Mouse (Mus musculus) stomach, embryonic 16.5 days (tissue): ENCODE measurements around the gene Bid. TPM values are rescaled to one million over a fixed set of nuclear protein-coding genes. Genes with fewer than 3 reads are reported as not detected.
"Not testable (repeated sequence)": the region's sequence is repeated elsewhere in the genome, so short reads cannot be mapped to it uniquely, and the experiment has no call there.

ENCODE experiments used
- ATAC-seq: fragments of 200-750 bp; cut with Nextera tagmentation; 2 replicates; pipeline ENCODE4 v1.8.0; 2017; ENCODE audit warnings: moderate number of reproducible peaks, moderate TSS enrichment; ENCODE audit not compliant: insufficient read depth, low FRiP score
- H3K27ac ChIP-seq: fragments of 300-500 bp; sonication (generic); 2 replicates; pipeline ENCODE4 v1.5.1; 2014; ENCODE audit warnings: low read length
- H3K27me3 ChIP-seq: fragments of 300-500 bp; sonication (generic); 2 replicates; pipeline ENCODE4 v1.6.1; 2014; ENCODE audit warnings: low read length, control low read depth, mixed read lengths; ENCODE audit not compliant: control insufficient read depth, insufficient read depth
- H3K36me3 ChIP-seq: fragments of 300-500 bp; sonication (generic); 2 replicates; pipeline ENCODE4 v1.6.1; 2014; ENCODE audit warnings: low read length; ENCODE audit not compliant: control insufficient read depth, insufficient read depth
- H3K4me1 ChIP-seq: fragments of 300-500 bp; sonication (generic); 2 replicates; pipeline ENCODE4 v1.6.1; 2014; ENCODE audit warnings: low read length, control low read depth, mixed read lengths; ENCODE audit not compliant: control insufficient read depth, insufficient read depth
- H3K4me2 ChIP-seq: fragments of 300-500 bp; sonication (generic); 2 replicates; pipeline ENCODE4 v1.6.1; 2014; ENCODE audit warnings: low read depth, low read length, mixed read lengths
- H3K4me3 ChIP-seq: fragments of 300-500 bp; sonication (generic); replicated peaks from 2 replicates; pipeline ENCODE4 v1.5.1; 2014; ENCODE audit warnings: mild to moderate bottlenecking, low read length
- H3K9ac ChIP-seq: fragments of 300-500 bp; sonication (generic); 2 replicates; pipeline ENCODE4 v1.6.1; 2014; ENCODE audit warnings: low read length
- H3K9me3 ChIP-seq: fragments of 300-500 bp; sonication (generic); replicated peaks from 2 replicates; pipeline ENCODE4 v1.6.1; 2016; ENCODE audit warnings: low read length, control low read depth; ENCODE audit not compliant: control insufficient read depth
- WGBS: fragments of 180-500 bp; shearing (Covaris S2); extraction: QIAGEN DNeasy Blood & Tissue Kit; methylation state at CpG from one replicate; pipeline ENCODE4 v1.1.7; 2014; 5-methylcytosine and 5-hydroxymethylcytosine counted together
- polyA plus RNA-seq: library from polyadenylated mRNA; unstranded; fragments of >200 nt; fragmentation: Nextera tagmentation; extraction: Ambion mirVana; gene quantifications from 2 replicates; pipeline ENCODE4 v1.2.1, GENCODE M21; 2015

Bid gene
- polyA plus RNA-seq, 1 experiment from 2014 or later, result 20.7 TPM

GRCm38 (mm10) chr6:120927765-120928164 is 11.1 kb upstream of the Bid start:
- no peaks in the 10 kb centered on the region for H3K4me1 ChIP-seq
- H3K9me3 ChIP-seq, result no peaks in the 10 kb centered on the region
- 77% methylated on average over 3 of the region's 3 CpGs for WGBS
- H3K27me3 ChIP-seq, result no peaks in the 10 kb centered on the region
- no peak overlapping the region for H3K4me2 ChIP-seq
- H3K36me3 ChIP-seq, result no peaks in the 10 kb centered on the region
- no peak overlapping the region for H3K27ac ChIP-seq
- ATAC-seq, result no peak
- no peak overlapping the region for H3K4me3 ChIP-seq
- no peak overlapping the region for H3K9ac ChIP-seq

- WGBS, result 40% methylated on average over 2 of the region's 2 CpGs
- no peaks in the 10 kb centered on the region for H3K27me3 ChIP-seq
These were observed 10.2 kb upstream of the Bid start for GRCm38 (mm10) chr6:120926880-120927279.

DNA sequence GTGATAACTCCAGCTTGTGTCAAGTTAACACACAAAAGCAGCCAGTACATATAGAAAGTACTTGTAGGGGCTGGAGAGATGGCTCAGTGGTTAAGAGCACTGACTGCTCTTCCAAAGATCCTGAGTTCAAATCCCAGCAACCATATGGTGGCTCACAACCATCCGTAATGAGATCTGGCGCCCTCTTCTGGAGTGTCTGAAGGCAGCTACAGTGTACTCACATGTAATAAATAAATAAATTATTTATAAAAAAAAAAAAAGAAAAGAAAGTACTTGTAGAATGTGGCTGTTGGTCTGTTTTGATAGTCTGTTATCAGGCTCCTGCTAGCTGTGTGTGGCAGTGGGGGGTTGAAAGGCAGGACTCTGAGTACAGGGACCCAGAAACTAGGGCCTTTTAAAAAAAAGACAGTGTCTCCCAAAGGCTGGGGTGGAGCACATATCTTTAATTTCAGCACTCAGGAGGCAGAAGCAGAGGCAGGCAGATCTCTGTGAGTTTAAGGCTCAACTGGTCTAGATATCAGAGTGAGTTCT is 8.2 kb upstream of the Bid start:
- H3K27me3 ChIP-seq, H3K27ac ChIP-seq, ATAC-seq, H3K4me2 ChIP-seq, H3K4me1 ChIP-seq, H3K36me3 ChIP-seq, H3K9me3 ChIP-seq, H3K9ac ChIP-seq, H3K4me3 ChIP-seq: not testable (repeated sequence)
- WGBS, result 82% methylated on average over 2 of the region's 2 CpGs

More at GRCm38 (mm10) chr6:120926880-120927279, 10.2 kb upstream of the Bid start:
- no peak overlapping the region for H3K4me3 ChIP-seq
- no peak overlapping the region for H3K9ac ChIP-seq
- H3K4me2 ChIP-seq, result no peak overlapping the region
- no peaks in the 10 kb centered on the region for H3K4me1 ChIP-seq
- no peaks in the 10 kb centered on the region for H3K36me3 ChIP-seq
- H3K9me3 ChIP-seq, result no peaks in the 10 kb centered on the region
- H3K27ac ChIP-seq, result no peak overlapping the region
- ATAC-seq, result no peak

DNA sequence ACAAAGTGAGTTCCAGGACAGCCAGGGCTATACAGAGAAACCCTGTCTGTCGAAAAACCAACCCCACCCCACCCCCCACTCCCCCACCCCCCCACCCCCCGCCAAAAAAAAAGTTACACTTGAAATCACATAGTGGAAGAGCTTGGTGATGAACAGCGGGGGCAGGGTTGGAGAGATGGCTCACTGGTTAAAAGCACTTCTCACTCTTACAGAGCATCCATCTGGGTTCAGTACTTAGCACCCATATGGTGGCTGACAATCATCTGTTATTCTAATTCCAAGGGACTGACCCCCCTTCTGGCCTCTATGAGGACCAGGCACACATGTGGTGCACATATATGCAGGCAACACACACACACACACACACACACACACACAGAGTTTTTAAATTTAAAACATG is 1.3 kb upstream of the Bid start:
- WGBS, result 64% methylated on average over 3 of the region's 3 CpGs

GRCm38 (mm10) chr6:120916972-120917881 is 574 bp upstream of the Bid start:
- WGBS, result 22% methylated on average over 10 of the region's 14 CpGs
- peak overlapping the region; percentile 69 for H3K4me3 ChIP-seq
- H3K4me2 ChIP-seq, result peak overlapping the region; percentile 92
- H3K36me3 ChIP-seq, H3K9me3 ChIP-seq, ATAC-seq, H3K27ac ChIP-seq, H3K27me3 ChIP-seq: not testable (repeated sequence)
- H3K9ac ChIP-seq, result peak overlapping the region; percentile 77
- peaks cover 13% of the 10 kb centered on the region for H3K4me1 ChIP-seq

More for the DNA sequence above, 1.3 kb upstream of the Bid start:
- H3K9ac ChIP-seq, result no peak overlapping the region
- no peak overlapping the region for H3K4me2 ChIP-seq
- H3K9me3 ChIP-seq, result no peaks in the 10 kb centered on the region
- no peaks in the 10 kb centered on the region for H3K36me3 ChIP-seq
- no peak overlapping the region for H3K27ac ChIP-seq
- no peak overlapping the region for H3K4me3 ChIP-seq
- no peaks in the 10 kb centered on the region for H3K27me3 ChIP-seq
- no peak for ATAC-seq
- H3K4me1 ChIP-seq, result peaks cover 13% of the 10 kb centered on the region

GRCm38 (mm10) chr6:120915649-120915975 is 1.0 kb downstream of the Bid start:
- no peaks in the 10 kb centered on the region for H3K36me3 ChIP-seq

DNA sequence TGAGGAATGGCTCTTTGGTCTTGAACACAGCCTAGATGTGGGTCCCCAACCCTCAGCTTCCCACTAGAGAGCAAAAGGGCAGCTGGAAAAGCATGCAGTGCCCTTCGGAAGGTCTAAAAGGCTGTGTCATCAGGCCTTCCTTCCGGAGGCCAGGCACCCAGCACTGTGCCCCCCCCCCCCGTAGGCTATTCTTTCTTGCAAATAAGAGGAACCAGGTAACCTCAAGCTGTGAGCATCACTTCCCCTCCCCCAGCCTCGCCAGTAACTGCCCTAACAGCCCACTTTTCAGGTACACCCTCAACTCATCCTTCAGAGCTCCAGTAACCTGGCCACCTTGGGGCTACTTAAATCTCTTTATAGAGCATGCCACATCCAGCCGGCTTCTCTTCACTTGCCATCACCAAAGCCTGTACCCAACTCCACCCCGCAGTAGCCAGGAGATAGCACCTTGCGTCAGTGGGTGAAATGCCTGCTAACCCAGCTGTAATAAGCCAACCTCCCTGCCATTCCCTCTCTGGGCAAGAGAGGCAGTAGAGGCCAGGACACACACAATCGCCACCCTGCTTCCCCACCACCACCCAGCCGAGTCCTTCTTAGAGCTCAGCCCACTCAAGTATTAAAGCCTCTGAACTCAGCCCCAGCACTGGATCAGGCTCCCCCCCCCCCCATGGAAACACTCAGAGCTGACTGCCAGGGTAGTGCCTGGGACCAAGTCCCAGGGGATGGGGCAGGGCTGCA is 1.6 kb downstream of the Bid start:
- no peak for ATAC-seq
- Histone ChIP-seq H3K9me3 (no peaks in the 10 kb centered on the region), H3K36me3 (no peaks in the 10 kb centered on the region), H3K9ac (no peak overlapping the region), H3K27me3 (no peaks in the 10 kb centered on the region), H3K4me2 (peak overlapping the region; percentile 92; the same call in 1 of the 2 replicates), H3K4me1 (peaks cover 13% of the 10 kb centered on the region), H3K27ac (no peak overlapping the region), H3K4me3 (no peak overlapping the region)
- WGBS, result 51% methylated on average over 9 of the region's 9 CpGs

More at GRCm38 (mm10) chr6:120915649-120915975, 1.0 kb downstream of the Bid start:
- H3K4me2 ChIP-seq, result peak overlapping the region; percentile 92
- H3K27ac ChIP-seq, result peak overlapping the region; percentile 30; the same call in 1 of the 2 replicates
- no peak overlapping the region for H3K9ac ChIP-seq
- no peaks in the 10 kb centered on the region for H3K27me3 ChIP-seq
- peaks cover 13% of the 10 kb centered on the region for H3K4me1 ChIP-seq
- no peaks in the 10 kb centered on the region for H3K9me3 ChIP-seq
- peak overlapping the region; percentile 69 for H3K4me3 ChIP-seq
- no peak for ATAC-seq
- WGBS, result 26% methylated on average over 2 of the region's 2 CpGs

DNA sequence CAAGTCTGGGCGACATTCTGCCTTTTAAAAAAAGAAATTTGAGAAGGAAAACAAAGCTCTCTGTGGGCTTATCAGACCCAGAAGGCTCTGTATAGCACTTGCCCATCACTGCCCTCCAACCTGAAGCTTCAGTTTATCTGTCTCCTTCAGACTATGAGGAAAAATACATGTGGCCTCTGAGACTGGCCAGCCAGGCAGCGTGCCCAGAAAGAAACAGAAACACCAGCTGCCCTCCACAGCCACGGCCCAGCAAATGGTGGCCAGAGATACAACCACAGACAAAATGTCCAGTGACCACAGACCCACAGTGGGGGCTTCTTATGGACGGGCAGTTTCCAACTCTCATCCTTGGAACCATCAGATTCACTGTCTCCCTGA is 2.1 kb downstream of the Bid start:
- Histone ChIP-seq H3K4me2 (no peak overlapping the region), H3K4me1 (peaks cover 13% of the 10 kb centered on the region), H3K36me3 (no peaks in the 10 kb centered on the region), H3K9ac (no peak overlapping the region), H3K4me3 (no peak overlapping the region), H3K27ac (no peak overlapping the region), H3K9me3 (no peaks in the 10 kb centered on the region), H3K27me3 (no peaks in the 10 kb centered on the region)
- no peak for ATAC-seq
- WGBS, result 71% methylated on average over 4 of the region's 4 CpGs

DNA sequence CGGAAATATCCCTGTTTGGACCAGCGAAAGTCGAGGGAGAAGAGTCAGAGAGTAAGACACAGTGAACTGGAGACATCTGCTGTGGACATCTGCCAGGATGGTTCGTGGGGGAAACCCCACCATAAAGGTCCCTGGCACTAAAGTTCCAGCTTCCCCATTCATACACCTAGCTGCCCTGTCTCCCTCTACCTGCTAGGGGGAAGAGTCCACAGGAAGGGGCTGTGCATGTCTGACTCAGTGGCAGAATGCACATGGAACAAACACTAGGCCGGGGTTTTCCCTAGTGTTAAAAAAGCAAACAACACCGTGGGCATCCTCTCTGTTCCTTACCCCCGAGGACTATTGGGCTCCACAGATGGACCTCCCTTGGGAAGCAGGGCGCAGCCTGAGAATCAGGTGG is 2.9 kb downstream of the Bid start:
- Histone ChIP-seq H3K27ac (no peak overlapping the region), H3K27me3 (no peaks in the 10 kb centered on the region), H3K4me1 (peaks cover 13% of the 10 kb centered on the region), H3K4me3 (no peak overlapping the region), H3K9me3 (no peaks in the 10 kb centered on the region), H3K36me3 (no peaks in the 10 kb centered on the region), H3K4me2 (no peak overlapping the region), H3K9ac (no peak overlapping the region)
- WGBS, result 83% methylated on average over 8 of the region's 8 CpGs
- ATAC-seq, result no peak
